Mouse (Mus musculus): ENCODE results near the gene Vps9d1.
"Not testable (repeated sequence)": the region's sequence is repeated elsewhere in the genome, so short reads cannot be mapped to it uniquely, and the experiment has no call there.

The Vps9d1 gene

GRCm38 (mm10) chr8:123212321-123213117, 41.6 kb downstream of the Vps9d1 start, which contains the start of the genes Chmp1a and Spata33:
Chmp1a (minus strand) TSS chr8:123212763.
Spata33 (plus strand) TSS chr8:123212832.
- DNase-seq: peak; percentile 90

- no peak for DNase-seq
Measured at GRCm38 (mm10) chr8:123211876-123212275, 42.3 kb downstream of the Vps9d1 start.

- no peak for DNase-seq
Measured at GRCm38 (mm10) chr8:123203571-123203970, 50.6 kb downstream of the Vps9d1 start.

GRCm38 (mm10) chr8:123202288-123202687, 51.9 kb downstream of the Vps9d1 start:
- peak; percentile 52 for DNase-seq

GRCm38 (mm10) chr8:123199864-123200263, 54.3 kb downstream of the Vps9d1 start:
- DNase-seq: no peak

GRCm38 (mm10) chr8:123197016-123197415, 57.1 kb downstream of the Vps9d1 start:
- not testable (repeated sequence) for DNase-seq

GRCm38 (mm10) chr8:123193771-123194170, 60.4 kb downstream of the Vps9d1 start:
- no peak for DNase-seq
